Mouse (Mus musculus) bone marrow, adult 2 months (tissue): ENCODE measurements around the gene Mapkap1.

Experiments
- CTCF ChIP-seq: fragments of 200-500 bp; IDR thresholded peaks from 2 replicates; pipeline ENCODE4 v1.5.1; 2011; ENCODE audit warnings: low read length, control low read depth; ENCODE audit not compliant: control insufficient read depth, insufficient read depth
- POLR2A ChIP-seq: fragments of 200-500 bp; IDR thresholded peaks from 2 replicates; pipeline ENCODE4 v1.6.1; 2011; ENCODE audit warnings: low read depth, mild to moderate bottlenecking, control low read depth, low read length, borderline replicate concordance; ENCODE audit not compliant: control insufficient read depth

DNA sequence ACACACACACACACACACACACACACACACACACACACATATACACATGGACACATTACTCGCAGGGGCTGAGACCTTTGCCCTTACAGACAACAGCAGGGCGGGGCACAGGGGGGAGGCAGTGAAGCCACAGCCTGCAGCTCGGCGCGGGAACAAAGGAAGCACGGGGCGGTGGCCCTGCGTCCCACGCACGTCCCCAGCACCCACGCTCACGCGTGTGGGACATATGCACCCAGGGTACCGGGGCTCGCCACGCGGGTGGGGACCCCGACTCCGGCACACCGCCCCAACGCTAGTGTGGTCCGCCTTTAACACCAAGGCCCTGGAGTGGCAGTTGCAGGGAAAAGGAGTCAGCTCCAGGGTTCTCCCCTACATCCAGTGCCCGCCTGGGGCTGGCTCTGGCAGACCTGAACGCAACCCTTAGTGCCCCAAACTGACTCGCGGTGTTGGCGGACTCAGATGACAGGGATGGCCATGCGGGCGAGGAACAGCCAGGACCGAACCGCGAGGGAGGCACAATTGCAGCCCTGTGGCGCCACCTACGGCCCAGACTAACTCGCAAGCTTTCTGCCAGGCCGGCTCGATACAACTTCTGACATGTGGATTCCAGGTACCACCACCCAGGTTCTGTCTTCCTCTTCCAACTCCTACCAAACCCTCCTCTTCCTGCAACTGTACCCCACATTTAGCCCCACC lies 232.5 kb downstream of the Mapkap1 start:
- peak; percentile 86 for TF ChIP-seq CTCF
- TF ChIP-seq POLR2A, result 0 out of 2 replicates have a peak, but pooled peaks have one; percentile 19
